Mouse (Mus musculus) fibroblast of lung, adult 2 months (primary cell): Measurements from ENCODE around the gene Paf1.
"Not testable (repeated sequence)": the region's sequence is repeated elsewhere in the genome, so short reads cannot be mapped to it uniquely, and the experiment has no call there.

Source experiments
- DNase-seq: peaks from one replicate; pipeline ENCODE4 v3.0.0-alpha.2; 2011; ENCODE audit warnings: low read depth

Paf1 gene

GRCm38 (mm10) chr7:28385196-28385595, 7.6 kb upstream of the Paf1 start:
- no peak for DNase-seq

- no peak for DNase-seq
Measured at GRCm38 (mm10) chr7:28386007-28386406, 6.7 kb upstream of the Paf1 start.

GRCm38 (mm10) chr7:28386462-28386861, 6.3 kb upstream of the Paf1 start:
- DNase-seq: peak; percentile 62

GRCm38 (mm10) chr7:28386877-28387276, 5.9 kb upstream of the Paf1 start:
- DNase-seq: not testable (repeated sequence)

GRCm38 (mm10) chr7:28387384-28387783, 5.4 kb upstream of the Paf1 start:
- not testable (repeated sequence) for DNase-seq

GRCm38 (mm10) chr7:28390331-28390730, 2.4 kb upstream of the Paf1 start:
- no peak for DNase-seq

GRCm38 (mm10) chr7:28393272-28393951, 661 bp downstream of the Paf1 start:
- no peak for DNase-seq

- DNase-seq: no peak
Measured at GRCm38 (mm10) chr7:28395425-28395824, 2.7 kb downstream of the Paf1 start.

- DNase-seq: no peak
Measured at GRCm38 (mm10) chr7:28398000-28398399, 5.2 kb downstream of the Paf1 start.

GRCm38 (mm10) chr7:28398696-28399340, 6.1 kb downstream of the Paf1 start:
- no peak for DNase-seq

GRCm38 (mm10) chr7:28401030-28401429, 8.3 kb downstream of the Paf1 start:
- no peak for DNase-seq

GRCm38 (mm10) chr7:28401942-28402341, 9.2 kb downstream of the Paf1 start:
- DNase-seq: no peak

- peak; percentile 34 for DNase-seq
Measured at GRCm38 (mm10) chr7:28410841-28411475, 18.2 kb downstream of the Paf1 start.

GRCm38 (mm10) chr7:28412826-28413225, 20.1 kb downstream of the Paf1 start:
- DNase-seq: no peak

GRCm38 (mm10) chr7:28417368-28417767, 24.6 kb downstream of the Paf1 start:
- DNase-seq: no peak

- DNase-seq: peak; percentile 65
Measured at GRCm38 (mm10) chr7:28418096-28418670, 25.4 kb downstream of the Paf1 start.

- no peak for DNase-seq
Measured at GRCm38 (mm10) chr7:28419416-28419815, 26.7 kb downstream of the Paf1 start.

- DNase-seq: no peak
Measured at GRCm38 (mm10) chr7:28423018-28423417, 30.3 kb downstream of the Paf1 start.

GRCm38 (mm10) chr7:28427738-28428137, 35.0 kb downstream of the Paf1 start:
- DNase-seq: no peak

GRCm38 (mm10) chr7:28430512-28430911, 37.8 kb downstream of the Paf1 start:
- DNase-seq: no peak

GRCm38 (mm10) chr7:28432252-28432651, 39.5 kb downstream of the Paf1 start:
- DNase-seq: no peak

GRCm38 (mm10) chr7:28435660-28436259, 43.0 kb downstream of the Paf1 start:
- no peak for DNase-seq
